Mouse (Mus musculus): Measurements from ENCODE around the gene Tff1. TPM values are rescaled to one million over a fixed set of nuclear protein-coding genes. Genes with fewer than 3 reads are reported as not detected.

Gene Tff1
- polyA plus RNA-seq, 1 experiment from 2014 or later, result 2.7 TPM

DNA sequence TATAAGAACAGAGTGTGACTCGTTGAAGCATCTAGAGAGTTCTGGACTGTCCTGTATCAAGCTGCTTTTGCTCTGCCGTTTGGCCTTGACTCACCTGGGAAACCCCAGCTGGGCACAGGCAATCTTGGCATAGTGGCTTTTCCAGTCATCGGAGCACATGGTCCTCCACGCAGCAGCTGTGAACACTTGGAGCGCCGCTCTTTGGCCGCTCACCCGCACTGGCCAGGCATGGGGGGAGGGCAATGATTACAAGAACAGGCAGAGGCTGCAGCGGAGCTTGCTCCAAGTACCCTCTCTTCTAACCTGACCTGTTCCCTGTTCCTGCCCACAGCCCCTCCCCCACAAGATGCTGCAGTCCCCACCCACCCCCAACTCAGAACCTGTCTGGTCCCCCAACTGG lies 28.3 kb upstream of the Tff1 start:
- H3K9me3 ChIP-seq (ENCODE audit: control insufficient read depth, low read length), result no peaks in the 10 kb centered on the region
- H3K4me1 ChIP-seq (ENCODE audit: control insufficient read depth, insufficient read depth, low read length), result 0 out of 2 replicates have a peak, but pooled peaks cover 3% of the 10 kb centered on the region
- no peak overlapping the region for H3K4me2 ChIP-seq (ENCODE audit: low read depth, low read length)
- no peak for ATAC-seq
- WGBS, result 64% methylated on average over 9 of the region's 9 CpGs
- H3K9ac ChIP-seq (ENCODE audit: low read depth, low read length), result no peak overlapping the region
- no peak overlapping the region for H3K4me3 ChIP-seq (ENCODE audit: low read length)
- no peaks in the 10 kb centered on the region for H3K36me3 ChIP-seq (ENCODE audit: control insufficient read depth, insufficient read depth, low read length)
- H3K27ac ChIP-seq (ENCODE audit: low read length), result no peak overlapping the region
- H3K27me3 ChIP-seq (replicated peaks; ENCODE audit: control insufficient read depth, insufficient read depth, low read length), result no peaks in the 10 kb centered on the region

DNA sequence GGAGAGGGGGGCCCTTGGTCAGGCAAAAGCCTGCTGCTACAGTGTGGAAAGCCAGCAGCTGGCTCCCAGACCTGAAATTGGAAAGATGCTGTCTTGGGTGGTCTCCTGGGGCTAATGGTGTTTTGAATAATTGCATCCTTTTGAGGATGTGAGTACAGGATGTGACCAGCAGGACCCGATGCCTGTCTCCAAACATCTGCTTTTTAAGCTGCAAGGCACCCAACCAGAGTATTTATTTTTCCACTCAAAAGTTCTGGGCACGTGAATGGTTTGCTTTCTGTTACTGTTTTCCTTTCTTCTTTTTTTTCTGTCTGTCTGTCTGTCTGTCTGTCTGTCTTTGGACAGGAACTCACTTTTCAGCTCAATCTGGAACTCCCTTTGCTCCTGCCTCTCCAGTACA lies 27.6 kb upstream of the Tff1 start:
- Histone ChIP-seq H3K4me3 (ENCODE audit: low read length) (no peak overlapping the region), H3K36me3 (ENCODE audit: control insufficient read depth, insufficient read depth, low read length) (no peaks in the 10 kb centered on the region), H3K4me1 (ENCODE audit: control insufficient read depth, insufficient read depth, low read length) (0 out of 2 replicates have a peak, but pooled peaks cover 3% of the 10 kb centered on the region), H3K4me2 (ENCODE audit: low read depth, low read length) (no peak overlapping the region), H3K9me3 (ENCODE audit: control insufficient read depth, low read length) (no peaks in the 10 kb centered on the region), H3K27ac (ENCODE audit: low read length) (no peak overlapping the region), H3K27me3 (replicated peaks; ENCODE audit: control insufficient read depth, insufficient read depth, low read length) (no peaks in the 10 kb centered on the region), H3K9ac (ENCODE audit: low read depth, low read length) (no peak overlapping the region)
- WGBS, result 46% methylated on average over 2 of the region's 2 CpGs
- ATAC-seq, result no peak

GRCm38 (mm10) chr17:31191825-31192224 lies 26.7 kb upstream of the Tff1 start:
- WGBS, result 73% methylated on average over 8 of the region's 8 CpGs
- H3K27ac ChIP-seq (ENCODE audit: low read length), result no peak overlapping the region
- no peak for ATAC-seq
- no peak overlapping the region for H3K4me3 ChIP-seq (ENCODE audit: low read length)
- no peaks in the 10 kb centered on the region for H3K27me3 ChIP-seq (replicated peaks; ENCODE audit: control insufficient read depth, insufficient read depth, low read length)
- H3K4me2 ChIP-seq (ENCODE audit: low read depth, low read length), result no peak overlapping the region
- H3K4me1 ChIP-seq (ENCODE audit: control insufficient read depth, insufficient read depth, low read length), result 0 out of 2 replicates have a peak, but pooled peaks cover 3% of the 10 kb centered on the region
- H3K9ac ChIP-seq (ENCODE audit: low read depth, low read length), result no peak overlapping the region
- H3K36me3 ChIP-seq (ENCODE audit: control insufficient read depth, insufficient read depth, low read length), result no peaks in the 10 kb centered on the region
- H3K9me3 ChIP-seq (ENCODE audit: control insufficient read depth, low read length), result no peaks in the 10 kb centered on the region

DNA sequence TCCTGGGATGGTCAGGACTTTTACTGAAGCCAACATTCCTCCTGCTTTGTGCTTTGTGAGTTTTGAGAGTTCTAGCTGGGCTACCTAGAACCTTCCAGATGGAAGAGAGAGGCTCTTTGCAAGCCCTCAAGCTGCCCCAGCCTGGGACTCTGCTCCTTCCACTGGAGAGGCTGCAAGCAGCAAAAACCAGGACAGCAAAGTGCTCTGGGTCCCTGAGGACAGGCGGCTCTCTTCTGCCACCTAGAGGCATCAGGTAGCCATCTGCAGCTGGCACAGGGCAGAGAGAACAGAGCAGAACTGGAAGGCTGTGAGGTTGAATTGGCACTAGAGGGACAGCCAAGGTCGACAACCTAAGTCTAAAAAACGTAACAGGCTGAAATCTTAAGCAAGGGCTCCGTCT lies 22.3 kb upstream of the Tff1 start:
- WGBS, result 31% methylated on average over 4 of the region's 4 CpGs
- no peak overlapping the region for H3K9ac ChIP-seq (ENCODE audit: low read depth, low read length)
- no peaks in the 10 kb centered on the region for H3K27me3 ChIP-seq (replicated peaks; ENCODE audit: control insufficient read depth, insufficient read depth, low read length)
- no peaks in the 10 kb centered on the region for H3K9me3 ChIP-seq (ENCODE audit: control insufficient read depth, low read length)
- no peak overlapping the region for H3K4me3 ChIP-seq (ENCODE audit: low read length)
- 0 out of 2 replicates have a peak, but pooled peaks have one; percentile 51 for ATAC-seq
- H3K4me2 ChIP-seq (ENCODE audit: low read depth, low read length), result no peak overlapping the region
- H3K36me3 ChIP-seq (ENCODE audit: control insufficient read depth, insufficient read depth, low read length), result no peaks in the 10 kb centered on the region
- H3K27ac ChIP-seq (ENCODE audit: low read length), result no peak overlapping the region
- H3K4me1 ChIP-seq (ENCODE audit: control insufficient read depth, insufficient read depth, low read length), result peaks cover 8% of the 10 kb centered on the region

DNA sequence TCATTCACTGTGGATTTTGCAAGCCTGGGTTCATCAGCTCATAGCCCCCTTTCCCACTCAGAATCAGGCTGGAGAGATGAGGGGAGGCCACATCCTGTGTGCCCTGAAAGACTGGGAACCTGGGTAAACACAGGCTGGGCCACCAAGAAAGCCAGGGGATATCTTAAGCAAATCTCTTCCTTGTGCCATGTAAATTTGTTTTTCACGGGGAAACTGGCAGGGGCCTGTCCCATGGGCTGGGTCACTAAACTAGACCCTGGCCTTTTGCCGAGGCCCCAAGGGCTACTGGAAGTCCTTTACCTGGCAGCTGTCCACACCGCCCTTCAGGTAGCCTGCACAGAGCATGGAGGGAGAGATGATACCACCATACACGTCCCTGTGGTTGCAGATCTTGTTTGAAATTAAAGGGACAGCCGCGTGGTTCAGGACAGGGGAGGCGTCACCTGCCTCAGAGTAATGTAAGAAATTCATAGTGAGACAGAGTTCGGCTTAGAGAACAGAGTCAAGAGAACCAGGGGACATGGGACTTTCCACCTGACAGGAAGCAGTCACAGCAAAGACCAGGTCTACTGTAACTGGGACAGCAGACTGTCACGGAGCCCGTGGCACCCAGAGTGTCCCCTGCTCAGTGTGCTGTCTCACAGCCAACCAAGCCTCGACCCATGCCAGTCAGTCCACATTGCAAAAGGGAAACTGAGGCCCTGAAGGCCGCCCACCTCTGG lies 19.4 kb upstream of the Tff1 start:
- H3K27ac ChIP-seq (ENCODE audit: low read length), result 0 out of 2 replicates have a peak overlapping the region, but pooled peaks have one; percentile 21
- H3K9me3 ChIP-seq (ENCODE audit: control insufficient read depth, low read length), result no peaks in the 10 kb centered on the region
- H3K4me1 ChIP-seq (ENCODE audit: control insufficient read depth, insufficient read depth, low read length), result peaks cover 8% of the 10 kb centered on the region
- H3K36me3 ChIP-seq (ENCODE audit: control insufficient read depth, insufficient read depth, low read length), result no peaks in the 10 kb centered on the region
- no peak overlapping the region for H3K4me2 ChIP-seq (ENCODE audit: low read depth, low read length)
- H3K4me3 ChIP-seq (ENCODE audit: low read length), result no peak overlapping the region
- 74% methylated on average over 12 of the region's 12 CpGs for WGBS
- H3K27me3 ChIP-seq (replicated peaks; ENCODE audit: control insufficient read depth, insufficient read depth, low read length), result no peaks in the 10 kb centered on the region
- no peak overlapping the region for H3K9ac ChIP-seq (ENCODE audit: low read depth, low read length)
- ATAC-seq, result no peak

GRCm38 (mm10) chr17:31183180-31183974 lies 18.3 kb upstream of the Tff1 start:
- Histone ChIP-seq H3K9me3 (ENCODE audit: control insufficient read depth, low read length) (no peaks in the 10 kb centered on the region), H3K36me3 (ENCODE audit: control insufficient read depth, insufficient read depth, low read length) (no peaks in the 10 kb centered on the region), H3K9ac (ENCODE audit: low read depth, low read length) (no peak overlapping the region), H3K4me1 (ENCODE audit: control insufficient read depth, insufficient read depth, low read length) (peaks cover 8% of the 10 kb centered on the region), H3K27me3 (replicated peaks; ENCODE audit: control insufficient read depth, insufficient read depth, low read length) (no peaks in the 10 kb centered on the region), H3K4me2 (ENCODE audit: low read depth, low read length) (no peak overlapping the region), H3K4me3 (ENCODE audit: low read length) (no peak overlapping the region), H3K27ac (ENCODE audit: low read length) (peak overlapping the region; percentile 39)
- peak; percentile 84 for ATAC-seq
- WGBS, result 49% methylated on average over 12 of the region's 12 CpGs

DNA sequence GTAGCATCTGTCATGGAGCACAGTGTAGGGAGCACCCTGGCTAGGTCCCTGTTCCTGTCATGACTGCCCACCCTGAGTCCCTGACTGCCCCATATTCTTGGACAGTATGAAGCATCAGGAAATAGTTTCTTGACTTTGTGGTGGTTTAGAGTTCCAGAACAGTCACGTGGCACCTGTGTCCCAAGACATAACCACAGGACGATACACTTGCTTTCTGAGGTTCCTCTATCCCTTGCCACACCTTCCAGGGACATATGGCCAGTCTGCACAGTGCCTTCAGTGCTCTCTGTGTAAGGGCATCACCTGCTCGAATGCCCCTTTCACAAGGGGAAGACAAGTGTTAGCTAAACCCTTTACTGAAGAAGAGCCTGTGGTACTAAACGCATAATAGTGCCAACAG lies 16.4 kb upstream of the Tff1 start:
- no peak for ATAC-seq
- no peaks in the 10 kb centered on the region for H3K9me3 ChIP-seq (ENCODE audit: control insufficient read depth, low read length)
- H3K4me1 ChIP-seq (ENCODE audit: control insufficient read depth, insufficient read depth, low read length), result peaks cover 8% of the 10 kb centered on the region
- H3K27ac ChIP-seq (ENCODE audit: low read length), result no peak overlapping the region
- no peak overlapping the region for H3K4me2 ChIP-seq (ENCODE audit: low read depth, low read length)
- no peaks in the 10 kb centered on the region for H3K36me3 ChIP-seq (ENCODE audit: control insufficient read depth, insufficient read depth, low read length)
- no peak overlapping the region for H3K4me3 ChIP-seq (ENCODE audit: low read length)
- WGBS, result 82% methylated on average over 4 of the region's 4 CpGs
- H3K9ac ChIP-seq (ENCODE audit: low read depth, low read length), result no peak overlapping the region
- no peaks in the 10 kb centered on the region for H3K27me3 ChIP-seq (replicated peaks; ENCODE audit: control insufficient read depth, insufficient read depth, low read length)

DNA sequence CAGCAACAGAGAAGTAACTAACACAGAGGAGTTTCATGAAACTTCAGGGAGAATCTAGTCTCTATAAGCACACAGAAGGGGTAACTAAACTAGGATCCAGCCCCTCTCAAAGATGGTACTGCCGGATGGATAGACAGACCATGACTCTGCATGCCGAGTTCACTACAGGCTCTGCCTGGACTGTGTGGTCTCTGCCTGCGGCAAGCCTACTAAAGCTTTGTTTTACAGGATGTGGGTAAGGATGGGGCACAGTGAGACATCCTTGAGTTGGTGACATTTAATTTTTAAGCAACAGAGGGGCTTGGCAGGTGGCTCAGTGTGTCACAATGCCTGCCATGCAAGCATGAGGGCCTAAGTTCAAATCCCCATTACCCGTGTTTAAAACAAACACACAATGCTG lies 11.2 kb upstream of the Tff1 start:
- ATAC-seq, result no peak
- no peaks in the 10 kb centered on the region for H3K4me1 ChIP-seq (ENCODE audit: control insufficient read depth, insufficient read depth, low read length)
- H3K27me3 ChIP-seq (replicated peaks; ENCODE audit: control insufficient read depth, insufficient read depth, low read length), result no peaks in the 10 kb centered on the region
- no peaks in the 10 kb centered on the region for H3K9me3 ChIP-seq (ENCODE audit: control insufficient read depth, low read length)
- H3K4me2 ChIP-seq (ENCODE audit: low read depth, low read length), result no peak overlapping the region
- no peak overlapping the region for H3K27ac ChIP-seq (ENCODE audit: low read length)
- 81% methylated on average over 4 of the region's 4 CpGs for WGBS
- H3K9ac ChIP-seq (ENCODE audit: low read depth, low read length), result no peak overlapping the region
- H3K36me3 ChIP-seq (ENCODE audit: control insufficient read depth, insufficient read depth, low read length), result no peaks in the 10 kb centered on the region
- H3K4me3 ChIP-seq (ENCODE audit: low read length), result no peak overlapping the region

GRCm38 (mm10) chr17:31169796-31170195 lies 4.7 kb upstream of the Tff1 start:
- no peaks in the 10 kb centered on the region for H3K4me1 ChIP-seq (ENCODE audit: control insufficient read depth, insufficient read depth, low read length)
- H3K27ac ChIP-seq (ENCODE audit: low read length), result no peak overlapping the region
- no peaks in the 10 kb centered on the region for H3K27me3 ChIP-seq (replicated peaks; ENCODE audit: control insufficient read depth, insufficient read depth, low read length)
- no peaks in the 10 kb centered on the region for H3K36me3 ChIP-seq (ENCODE audit: control insufficient read depth, insufficient read depth, low read length)
- H3K9me3 ChIP-seq (ENCODE audit: control insufficient read depth, low read length), result no peaks in the 10 kb centered on the region
- no peak overlapping the region for H3K4me2 ChIP-seq (ENCODE audit: low read depth, low read length)
- ATAC-seq, result no peak
- WGBS, result 69% methylated on average over 5 of the region's 5 CpGs
- H3K9ac ChIP-seq (ENCODE audit: low read depth, low read length), result no peak overlapping the region
- H3K4me3 ChIP-seq (ENCODE audit: low read length), result no peak overlapping the region
